Mouse (Mus musculus) brain, embryonic 14.5 days (tissue): Measurements from ENCODE around the gene Gm28635.

Experiments used
- CTCF ChIP-seq: fragments of 200-500 bp; IDR thresholded peaks from 2 replicates; pipeline ENCODE4 v1.5.1; 2012; ENCODE audit warnings: inconsistent platforms, mild to moderate bottlenecking, moderate library complexity, borderline replicate concordance; ENCODE audit not compliant: insufficient read depth, insufficient read length; ENCODE audit errors: extremely low read depth
- POLR2A ChIP-seq: fragments of 200-500 bp; IDR thresholded peaks from 2 replicates; pipeline ENCODE4 v1.6.1; 2012; ENCODE audit warnings: mild to moderate bottlenecking, inconsistent platforms, borderline replicate concordance; ENCODE audit not compliant: poor library complexity, insufficient read depth, insufficient read length, severe bottlenecking; ENCODE audit errors: extremely low read depth

GRCm38 (mm10) chr2:84648369-84648768 lies 29.5 kb downstream of the Gm28635 start:
- TF ChIP-seq POLR2A = no peak
- TF ChIP-seq CTCF = peak; percentile 23; the same call in 1 of the 2 replicates
